Mouse (Mus musculus) kidney, postnatal 10 days (tissue): Measurements from ENCODE around the gene Zmiz1.

Experiments
- DNase-seq: peaks from one replicate; pipeline ENCODE4 v3.0.0; 2021; ENCODE audit warnings: mixed read lengths

The Zmiz1 gene

GRCm38 (mm10) chr14:25516640-25517591 is 57.9 kb downstream of the Zmiz1 start:
- peak; percentile 77 for DNase-seq

- no peak for DNase-seq
Observed at GRCm38 (mm10) chr14:25518645-25519044, 59.7 kb downstream of the Zmiz1 start.

- no peak for DNase-seq
Observed at GRCm38 (mm10) chr14:25519656-25520055, 60.7 kb downstream of the Zmiz1 start.

GRCm38 (mm10) chr14:25520589-25520988 is 61.6 kb downstream of the Zmiz1 start:
- peak; percentile 54 for DNase-seq

GRCm38 (mm10) chr14:25520991-25521390 is 62.0 kb downstream of the Zmiz1 start:
- no peak for DNase-seq

GRCm38 (mm10) chr14:25521500-25521899 is 62.5 kb downstream of the Zmiz1 start:
- DNase-seq: no peak

- no peak for DNase-seq
Observed at GRCm38 (mm10) chr14:25522415-25522814, 63.4 kb downstream of the Zmiz1 start.

GRCm38 (mm10) chr14:25523230-25524110 is 64.5 kb downstream of the Zmiz1 start:
- peak; percentile 69 for DNase-seq

- DNase-seq: no peak
Observed at GRCm38 (mm10) chr14:25524111-25524495, 65.1 kb downstream of the Zmiz1 start.

GRCm38 (mm10) chr14:25524884-25525283 is 65.9 kb downstream of the Zmiz1 start:
- peak; percentile 52 for DNase-seq

GRCm38 (mm10) chr14:25525729-25526128 is 66.7 kb downstream of the Zmiz1 start:
- peak; percentile 70 for DNase-seq

GRCm38 (mm10) chr14:25526872-25527271 is 67.9 kb downstream of the Zmiz1 start:
- no peak for DNase-seq

- no peak for DNase-seq
Observed at GRCm38 (mm10) chr14:25527321-25527720, 68.3 kb downstream of the Zmiz1 start.

GRCm38 (mm10) chr14:25530342-25530741 is 71.4 kb downstream of the Zmiz1 start:
- no peak for DNase-seq

- no peak for DNase-seq
Observed at GRCm38 (mm10) chr14:25530815-25531214, 71.8 kb downstream of the Zmiz1 start.

- peak; percentile 57 for DNase-seq
Observed at GRCm38 (mm10) chr14:25533010-25533409, 74.0 kb downstream of the Zmiz1 start.

- DNase-seq: no peak
Observed at GRCm38 (mm10) chr14:25533631-25534395, 74.8 kb downstream of the Zmiz1 start.

GRCm38 (mm10) chr14:25534396-25534769 is 75.4 kb downstream of the Zmiz1 start:
- no peak for DNase-seq

GRCm38 (mm10) chr14:25534918-25535582 is 76.1 kb downstream of the Zmiz1 start:
- no peak for DNase-seq

- DNase-seq: no peak
Observed at GRCm38 (mm10) chr14:25535583-25535943, 76.6 kb downstream of the Zmiz1 start.

- DNase-seq: no peak
Observed at GRCm38 (mm10) chr14:25536476-25536875, 77.5 kb downstream of the Zmiz1 start.

GRCm38 (mm10) chr14:25537351-25537750 is 78.4 kb downstream of the Zmiz1 start:
- DNase-seq: no peak
